Mouse (Mus musculus): ENCODE results near the gene Mypop.

Mypop gene

GRCm38 (mm10) chr7:18990601-18991295, at the start of gene Mypop:
Mypop (plus strand) TSS chr7:18991245.
- DNase-seq (ENCODE audit: low spot score in 2 of 2) = peak; percentile 98 to 99

- no peak for DNase-seq (ENCODE audit: low spot score in 2 of 2)
These were observed 48.7 kb upstream of the Mypop start for GRCm38 (mm10) chr7:18942376-18942775.

GRCm38 (mm10) chr7:18942815-18943214, 48.2 kb upstream of the Mypop start:
- no peak for DNase-seq (ENCODE audit: low spot score in 2 of 2)

- DNase-seq (ENCODE audit: low spot score in 2 of 2) = no peak
These were observed 42.9 kb upstream of the Mypop start for GRCm38 (mm10) chr7:18948151-18948550.

- DNase-seq (ENCODE audit: low spot score in 2 of 2) = no peak
These were observed 41.1 kb upstream of the Mypop start for GRCm38 (mm10) chr7:18949781-18950522.

GRCm38 (mm10) chr7:18950523-18951315, 40.3 kb upstream of the Mypop start:
- no peak for DNase-seq (ENCODE audit: low spot score in 2 of 2)

GRCm38 (mm10) chr7:18951397-18951796, 39.6 kb upstream of the Mypop start:
- DNase-seq (ENCODE audit: low spot score in 2 of 2) = peak; percentile 22 to 26

- peak; percentile 40 to 56 for DNase-seq (ENCODE audit: low spot score in 2 of 2)
These were observed 33.3 kb upstream of the Mypop start for GRCm38 (mm10) chr7:18957569-18958383.

GRCm38 (mm10) chr7:18958384-18958766, 32.7 kb upstream of the Mypop start:
- peak in 1 of 2 experiments; percentile 9 for DNase-seq (ENCODE audit: low spot score in 2 of 2)

GRCm38 (mm10) chr7:18959446-18959845, 31.6 kb upstream of the Mypop start:
- peak in 1 of 2 experiments; percentile 8 for DNase-seq (ENCODE audit: low spot score in 2 of 2)

GRCm38 (mm10) chr7:18962171-18962792, 28.8 kb upstream of the Mypop start:
- DNase-seq (ENCODE audit: low spot score in 2 of 2) = no peak

- DNase-seq (ENCODE audit: low spot score in 2 of 2) = no peak
These were observed 28.2 kb upstream of the Mypop start for GRCm38 (mm10) chr7:18962795-18963194.

- DNase-seq (ENCODE audit: low spot score in 2 of 2) = no peak
These were observed 27.7 kb upstream of the Mypop start for GRCm38 (mm10) chr7:18963294-18963843.

GRCm38 (mm10) chr7:18965312-18965711, 25.7 kb upstream of the Mypop start:
- no peak for DNase-seq (ENCODE audit: low spot score in 2 of 2)

GRCm38 (mm10) chr7:18967603-18968002, 23.4 kb upstream of the Mypop start:
- no peak for DNase-seq (ENCODE audit: low spot score in 2 of 2)

- DNase-seq (ENCODE audit: low spot score in 2 of 2) = no peak
These were observed 20.1 kb upstream of the Mypop start for GRCm38 (mm10) chr7:18970956-18971355.

- DNase-seq (ENCODE audit: low spot score in 2 of 2) = no peak
These were observed 12.7 kb upstream of the Mypop start for GRCm38 (mm10) chr7:18978381-18978780.

- no peak for DNase-seq (ENCODE audit: low spot score in 2 of 2)
These were observed 4.5 kb upstream of the Mypop start for GRCm38 (mm10) chr7:18986503-18986902.

- DNase-seq (ENCODE audit: low spot score in 2 of 2) = no peak
These were observed 3.9 kb upstream of the Mypop start, which contains the start of gene Nanos2 for GRCm38 (mm10) chr7:18987100-18987499. Nanos2 (plus strand) TSS chr7:18987400.

- DNase-seq (ENCODE audit: low spot score in 2 of 2) = no peak
These were observed 3.3 kb upstream of the Mypop start for GRCm38 (mm10) chr7:18987747-18988146.

GRCm38 (mm10) chr7:18988780-18989179, 2.3 kb upstream of the Mypop start:
- DNase-seq (ENCODE audit: low spot score in 2 of 2) = no peak
